Mouse (Mus musculus): ENCODE data around the gene Tex2. TPM values are rescaled to one million over a fixed set of nuclear protein-coding genes. Genes with fewer than 3 reads are reported as not detected.
A peak's percentile ranks its signal among the peaks of the same experiment; 100 is the strongest.
"Not testable (repeated sequence)": the region's sequence is repeated elsewhere in the genome, so short reads cannot be mapped to it uniquely, and the experiment has no call there.

Tex2 gene
- polyA plus RNA-seq, 1 experiment from 2014 or later = 7.8 TPM

DNA sequence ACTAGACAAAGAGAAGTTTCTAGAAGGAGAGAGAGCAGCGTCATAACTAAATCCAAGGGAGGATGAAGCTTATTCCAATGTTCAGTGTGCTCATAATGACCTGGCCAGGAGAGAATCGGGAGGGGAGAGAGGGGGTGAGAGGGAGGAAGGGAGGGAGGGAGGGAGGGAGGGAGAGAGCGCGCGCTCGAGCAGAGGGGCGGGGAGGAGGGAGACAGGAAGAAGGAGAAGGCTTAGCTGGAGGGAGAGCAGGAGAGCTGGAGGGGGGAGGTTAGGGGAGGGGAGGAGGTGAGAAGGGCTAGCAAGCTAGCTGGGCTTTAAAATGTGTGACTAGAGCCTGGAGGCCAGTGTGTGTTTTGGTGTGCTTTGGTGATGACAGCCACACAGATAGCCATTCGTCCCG is 26.8 kb upstream of the Tex2 start:
- Histone ChIP-seq H3K27me3 (no peaks in the 10 kb centered on the region), H3K4me1 (replicated peaks) (peaks cover 24% of the 10 kb centered on the region), H3K36me3 (no peaks in the 10 kb centered on the region), H3K4me2 (0 out of 2 replicates have a peak overlapping the region, but pooled peaks have one; percentile 19), H3K27ac (0 out of 2 replicates have a peak overlapping the region, but pooled peaks have one; percentile 45), H3K9ac (replicated peaks) (no peak overlapping the region), H3K9me3 (no peaks in the 10 kb centered on the region), H3K4me3 (replicated peaks) (no peak overlapping the region)
- 19% methylated on average over 9 of the region's 9 CpGs for WGBS
- ATAC-seq (ENCODE audit: insufficient number of reproducible peaks, insufficient read depth, low FRiP score, low TSS enrichment, low read depth) = no peak

DNA sequence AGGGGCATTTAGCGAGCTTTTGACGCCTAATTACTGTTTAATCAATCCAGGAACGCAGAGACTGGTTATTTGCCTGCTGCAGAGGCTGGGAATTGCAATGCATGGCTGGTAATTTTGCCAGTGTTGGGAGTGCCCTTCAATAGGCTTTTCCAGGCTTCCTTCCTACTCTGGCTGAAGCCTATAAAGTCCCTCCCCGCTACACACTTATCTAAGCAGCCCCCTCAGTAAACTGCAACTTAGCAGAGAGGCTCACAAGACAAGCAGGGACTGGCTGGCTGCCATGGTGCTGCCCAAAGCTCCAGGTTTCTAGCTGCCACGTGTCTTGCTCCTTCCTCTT is 26.1 kb upstream of the Tex2 start:
- 11% methylated on average over 5 of the region's 5 CpGs for WGBS
- no peaks in the 10 kb centered on the region for H3K36me3 ChIP-seq
- H3K4me3 ChIP-seq (replicated peaks) = no peak overlapping the region
- peaks cover 24% of the 10 kb centered on the region for H3K4me1 ChIP-seq (replicated peaks)
- H3K9ac ChIP-seq (replicated peaks) = no peak overlapping the region
- H3K4me2 ChIP-seq = 0 out of 2 replicates have a peak overlapping the region, but pooled peaks have one; percentile 19
- no peaks in the 10 kb centered on the region for H3K27me3 ChIP-seq
- ATAC-seq (ENCODE audit: insufficient number of reproducible peaks, insufficient read depth, low FRiP score, low TSS enrichment, low read depth) = no peak
- no peaks in the 10 kb centered on the region for H3K9me3 ChIP-seq
- 0 out of 2 replicates have a peak overlapping the region, but pooled peaks have one; percentile 45 for H3K27ac ChIP-seq

DNA sequence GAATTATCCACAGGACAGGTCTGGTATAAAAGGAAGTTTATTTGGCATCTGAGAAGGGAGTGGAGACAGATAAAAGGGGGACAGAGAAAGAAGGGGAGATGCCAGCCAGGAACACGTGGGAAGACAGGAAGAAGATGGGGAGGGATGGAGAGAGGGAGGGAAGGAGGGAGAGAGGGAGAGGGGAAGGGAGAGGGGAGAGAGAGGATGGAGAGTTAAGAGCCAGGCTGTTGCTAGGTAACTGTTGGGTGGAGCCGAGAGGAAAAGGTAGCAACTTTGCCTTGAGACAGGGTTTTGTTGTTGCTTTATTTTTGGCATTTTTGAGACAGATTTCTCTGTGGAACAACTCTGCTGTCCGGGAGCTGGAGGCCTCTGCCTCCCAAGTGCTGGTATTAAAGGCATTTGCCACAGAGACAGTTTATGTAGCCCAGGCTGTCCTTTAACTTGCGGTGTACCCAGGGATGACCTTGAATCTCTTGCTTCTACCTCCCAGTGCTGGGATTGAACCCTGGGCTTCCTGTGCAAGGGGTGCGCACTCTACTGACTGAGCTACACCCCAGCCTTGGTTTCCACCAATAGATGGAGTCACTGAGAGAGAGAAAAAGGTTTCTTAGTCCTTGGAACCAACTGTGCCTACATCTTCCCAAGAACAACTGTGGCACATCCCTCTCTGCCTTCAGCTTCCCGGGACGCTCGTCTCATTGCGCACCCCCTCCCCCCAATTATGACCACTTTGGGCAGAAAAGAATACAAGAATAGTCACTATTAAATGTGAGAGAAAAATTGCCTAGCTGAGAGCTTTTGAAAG is 25.5 kb upstream of the Tex2 start:
- Histone ChIP-seq H3K27ac (no peak overlapping the region), H3K36me3 (no peaks in the 10 kb centered on the region), H3K9me3 (no peaks in the 10 kb centered on the region), H3K4me3 (replicated peaks) (no peak overlapping the region), H3K9ac (replicated peaks) (no peak overlapping the region), H3K4me1 (replicated peaks) (peaks cover 24% of the 10 kb centered on the region), H3K4me2 (no peak overlapping the region), H3K27me3 (no peaks in the 10 kb centered on the region)
- 33% methylated on average over 9 of the region's 9 CpGs for WGBS
- no peak for ATAC-seq (ENCODE audit: insufficient number of reproducible peaks, insufficient read depth, low FRiP score, low TSS enrichment, low read depth)

DNA sequence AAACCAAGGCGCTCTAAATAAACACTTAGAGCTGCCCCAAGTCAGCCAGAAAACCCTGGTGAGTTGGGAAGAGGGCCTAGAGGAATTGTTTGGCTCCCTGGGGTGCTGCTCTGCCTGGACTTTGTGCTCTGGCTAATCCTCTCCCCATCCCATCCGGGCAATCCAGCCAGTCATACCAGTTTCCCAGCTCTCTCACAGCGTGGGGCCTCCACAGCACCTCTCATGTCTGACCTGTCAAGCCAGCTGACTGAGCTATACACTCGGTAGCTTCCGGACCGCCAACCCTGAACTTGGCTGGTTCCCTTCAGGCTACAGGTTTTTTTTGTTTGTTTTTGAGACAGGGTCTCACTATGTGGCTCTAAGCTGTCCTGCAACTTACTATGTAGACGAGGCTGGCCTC is 24.5 kb upstream of the Tex2 start:
- no peak overlapping the region for H3K9ac ChIP-seq (replicated peaks)
- no peaks in the 10 kb centered on the region for H3K36me3 ChIP-seq
- H3K4me3 ChIP-seq (replicated peaks) = no peak overlapping the region
- no peaks in the 10 kb centered on the region for H3K27me3 ChIP-seq
- H3K4me1 ChIP-seq (replicated peaks) = peaks cover 24% of the 10 kb centered on the region
- no peak overlapping the region for H3K4me2 ChIP-seq
- WGBS = 14% methylated on average over 7 of the region's 7 CpGs
- no peak overlapping the region for H3K27ac ChIP-seq
- ATAC-seq (ENCODE audit: insufficient number of reproducible peaks, insufficient read depth, low FRiP score, low TSS enrichment, low read depth) = no peak
- H3K9me3 ChIP-seq = peaks cover 7% of the 10 kb centered on the region

DNA sequence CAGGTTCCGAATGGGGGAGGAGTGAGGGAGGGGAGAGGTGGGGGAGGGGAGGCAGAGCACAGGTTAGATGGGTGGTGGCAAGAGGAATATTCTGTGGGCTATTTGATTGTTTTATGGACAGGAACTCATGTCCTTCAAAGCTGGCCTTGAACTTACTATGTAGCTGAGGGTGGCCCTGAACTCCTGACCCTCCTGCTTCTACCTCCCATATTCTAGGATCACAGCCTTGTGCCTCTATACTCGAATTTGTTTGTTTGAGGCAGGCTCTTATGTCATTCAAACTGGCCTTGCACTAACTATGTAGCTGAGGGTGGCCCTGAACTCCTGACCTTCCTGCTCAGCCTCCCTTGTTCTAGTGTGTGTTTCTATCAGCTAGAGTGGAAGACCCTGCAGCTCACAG is 22.7 kb upstream of the Tex2 start:
- no peak overlapping the region for H3K4me2 ChIP-seq
- no peak for ATAC-seq (ENCODE audit: insufficient number of reproducible peaks, insufficient read depth, low FRiP score, low TSS enrichment, low read depth)
- no peaks in the 10 kb centered on the region for H3K36me3 ChIP-seq
- no peaks in the 10 kb centered on the region for H3K27me3 ChIP-seq
- H3K4me3 ChIP-seq (replicated peaks) = no peak overlapping the region
- no peak overlapping the region for H3K27ac ChIP-seq
- peaks cover 18% of the 10 kb centered on the region for H3K9me3 ChIP-seq
- no peak overlapping the region for H3K9ac ChIP-seq (replicated peaks)
- 54% methylated on average over 2 of the region's 2 CpGs for WGBS
- peaks cover 24% of the 10 kb centered on the region for H3K4me1 ChIP-seq (replicated peaks)

DNA sequence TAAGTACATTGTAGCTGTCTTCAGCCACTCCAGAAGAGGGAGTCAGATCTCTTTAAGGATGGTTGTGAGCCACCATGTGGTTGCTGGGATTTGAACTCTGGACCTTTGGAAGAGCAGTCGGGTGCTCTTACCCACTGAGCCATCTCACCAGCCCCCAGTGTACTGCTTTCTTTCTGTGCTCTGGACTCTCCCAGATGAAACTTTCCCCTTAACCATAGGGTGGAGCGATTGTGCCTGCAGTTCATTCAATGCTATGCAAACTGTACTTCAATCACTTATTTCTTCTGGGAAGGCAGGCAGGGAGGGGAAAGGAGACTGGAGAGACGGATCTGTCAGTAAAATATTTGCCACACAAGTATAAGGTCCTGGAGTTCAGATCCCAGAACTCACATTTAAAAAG is 21.0 kb upstream of the Tex2 start:
- H3K4me2 ChIP-seq; H3K9ac ChIP-seq (replicated peaks); H3K4me3 ChIP-seq (replicated peaks); H3K27ac ChIP-seq; H3K36me3 ChIP-seq; H3K27me3 ChIP-seq; ATAC-seq (ENCODE audit: insufficient number of reproducible peaks, insufficient read depth, low FRiP score, low TSS enrichment, low read depth): not testable (repeated sequence)
- 86% methylated on average over 3 of the region's 3 CpGs for WGBS
- Histone ChIP-seq H3K4me1 (replicated peaks) (peaks cover 11% of the 10 kb centered on the region), H3K9me3 (peaks cover 18% of the 10 kb centered on the region)

DNA sequence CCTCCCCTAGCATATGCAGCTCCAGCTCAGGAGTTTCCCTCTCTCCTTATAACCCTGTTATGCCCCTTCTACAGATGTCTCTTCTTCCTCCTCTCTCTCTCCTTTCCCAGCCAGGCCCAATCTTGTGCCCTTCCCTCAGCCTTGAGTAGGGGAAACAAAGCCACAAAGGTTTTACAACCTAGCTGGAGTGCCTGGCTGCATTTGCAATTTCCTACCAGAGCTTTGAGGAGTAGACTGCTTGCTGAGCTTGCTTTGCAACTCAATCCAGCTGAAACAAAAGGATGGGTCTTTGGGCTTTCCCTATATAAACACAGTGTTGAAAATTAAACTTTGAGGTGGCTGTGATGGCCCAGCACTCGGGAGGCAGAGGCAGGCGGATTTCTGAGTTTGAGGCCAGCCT is 20.2 kb upstream of the Tex2 start:
- H3K9ac ChIP-seq (replicated peaks) = no peak overlapping the region
- H3K27me3 ChIP-seq = no peaks in the 10 kb centered on the region
- peaks cover 5% of the 10 kb centered on the region; the same call in 1 of the 2 replicates for H3K4me1 ChIP-seq (replicated peaks)
- peaks cover 18% of the 10 kb centered on the region for H3K9me3 ChIP-seq
- H3K4me3 ChIP-seq (replicated peaks) = no peak overlapping the region
- H3K4me2 ChIP-seq = no peak overlapping the region
- no peak for ATAC-seq (ENCODE audit: insufficient number of reproducible peaks, insufficient read depth, low FRiP score, low TSS enrichment, low read depth)
- no peaks in the 10 kb centered on the region for H3K36me3 ChIP-seq
- no peak overlapping the region for H3K27ac ChIP-seq
- 88% methylated on average over 2 of the region's 2 CpGs for WGBS

DNA sequence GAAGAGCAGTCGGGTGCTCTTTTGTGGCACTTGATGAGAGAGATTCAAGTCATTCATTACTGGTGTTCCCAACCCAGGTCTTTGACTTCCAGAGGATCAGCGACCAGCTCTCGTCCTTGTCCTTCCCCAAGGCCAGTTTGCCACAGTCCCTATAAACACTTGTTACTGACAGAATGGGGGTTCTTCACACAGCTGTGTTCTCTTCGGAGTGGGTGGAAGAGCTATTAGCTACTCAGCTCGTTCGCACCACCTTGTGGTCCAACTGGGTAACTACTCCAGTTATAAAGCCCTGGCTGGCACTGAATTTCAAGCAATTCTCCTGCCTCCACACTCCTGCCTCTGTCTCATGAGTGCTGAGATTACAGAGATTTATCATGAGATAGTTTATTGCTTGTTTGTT is 14.5 kb upstream of the Tex2 start:
- no peak overlapping the region for H3K27ac ChIP-seq
- H3K27me3 ChIP-seq = no peaks in the 10 kb centered on the region
- H3K4me2 ChIP-seq = no peak overlapping the region
- no peak overlapping the region for H3K4me3 ChIP-seq (replicated peaks)
- no peak overlapping the region for H3K9ac ChIP-seq (replicated peaks)
- H3K4me1 ChIP-seq (replicated peaks) = no peaks in the 10 kb centered on the region
- no peak for ATAC-seq (ENCODE audit: insufficient number of reproducible peaks, insufficient read depth, low FRiP score, low TSS enrichment, low read depth)
- WGBS = 21% methylated on average over 6 of the region's 6 CpGs
- peaks cover 10% of the 10 kb centered on the region; the same call in 1 of the 2 replicates for H3K9me3 ChIP-seq
- H3K36me3 ChIP-seq = no peaks in the 10 kb centered on the region

DNA sequence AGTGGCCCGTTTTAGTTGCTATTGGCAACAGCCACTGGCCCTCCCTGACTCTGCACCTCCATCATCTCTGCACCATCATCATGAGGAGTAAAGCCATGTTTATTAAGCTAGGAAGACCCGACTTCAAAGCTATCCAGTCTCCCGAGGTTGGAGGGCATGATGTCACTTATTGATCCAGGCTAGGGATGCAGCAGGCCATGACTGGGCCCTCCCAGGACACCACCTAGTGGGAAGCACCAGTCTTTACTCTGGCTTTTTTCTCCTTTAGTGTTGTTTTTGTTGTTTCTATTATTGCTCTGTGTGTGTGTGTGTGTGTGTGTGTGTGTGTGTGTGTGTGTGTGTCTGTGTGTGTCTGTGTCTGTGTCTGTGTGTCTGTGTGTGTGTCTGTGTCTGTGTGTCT is 12.4 kb upstream of the Tex2 start:
- H3K4me3 ChIP-seq (replicated peaks) = no peak overlapping the region
- H3K4me2 ChIP-seq = no peak overlapping the region
- H3K36me3 ChIP-seq = no peaks in the 10 kb centered on the region
- H3K9me3 ChIP-seq = no peaks in the 10 kb centered on the region
- H3K9ac ChIP-seq (replicated peaks) = no peak overlapping the region
- H3K27ac ChIP-seq = no peak overlapping the region
- no peaks in the 10 kb centered on the region for H3K27me3 ChIP-seq
- WGBS = 61% methylated on average over 3 of the region's 3 CpGs
- H3K4me1 ChIP-seq (replicated peaks) = peaks cover 3% of the 10 kb centered on the region; the same call in 1 of the 2 replicates
- no peak for ATAC-seq (ENCODE audit: insufficient number of reproducible peaks, insufficient read depth, low FRiP score, low TSS enrichment, low read depth)

DNA sequence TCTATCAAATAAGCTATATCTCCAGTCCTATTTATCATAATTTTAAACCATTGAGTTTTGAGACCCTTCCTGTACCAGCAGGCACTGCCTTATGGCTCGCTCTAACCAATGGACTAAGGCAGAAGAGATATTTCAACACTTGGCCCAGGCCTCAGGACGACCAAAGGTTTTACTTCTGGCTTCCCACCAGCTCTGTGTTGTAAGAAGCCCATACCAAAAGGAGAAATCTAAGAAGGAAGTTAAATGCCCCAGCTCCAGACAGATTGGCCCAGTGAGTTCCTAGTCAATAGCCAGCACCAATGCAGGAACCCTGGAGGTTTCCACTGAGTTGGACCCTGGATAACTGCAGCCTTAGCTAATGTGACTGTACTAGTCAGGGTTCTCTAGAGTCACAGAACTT is 10.4 kb upstream of the Tex2 start:
- Histone ChIP-seq H3K4me1 (replicated peaks) (peaks cover 9% of the 10 kb centered on the region), H3K27me3 (no peaks in the 10 kb centered on the region), H3K4me3 (replicated peaks) (no peak overlapping the region), H3K9ac (replicated peaks) (no peak overlapping the region), H3K9me3 (no peaks in the 10 kb centered on the region), H3K27ac (no peak overlapping the region), H3K36me3 (no peaks in the 10 kb centered on the region), H3K4me2 (no peak overlapping the region)
- ATAC-seq (ENCODE audit: insufficient number of reproducible peaks, insufficient read depth, low FRiP score, low TSS enrichment, low read depth) = no peak
- WGBS = 72% methylated on average over 2 of the region's 2 CpGs

DNA sequence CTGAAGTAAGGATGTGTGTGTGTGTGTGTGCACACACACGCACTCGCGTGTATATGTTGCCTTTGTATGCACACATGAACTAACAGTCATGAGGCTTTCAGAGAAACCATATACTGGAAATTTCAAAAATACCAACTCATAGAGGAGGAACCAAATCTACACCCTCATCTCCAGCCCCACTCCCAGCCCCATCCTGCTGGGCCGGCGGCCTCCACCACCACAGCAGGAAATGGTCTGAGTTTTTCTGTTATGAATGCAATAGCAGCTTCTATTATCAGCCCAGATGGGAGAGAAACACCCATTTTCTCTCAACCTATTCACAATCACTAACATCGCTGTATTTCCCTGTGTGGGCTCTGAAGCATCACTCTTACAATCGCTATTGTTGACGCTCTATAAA is 8.8 kb upstream of the Tex2 start:
- Histone ChIP-seq H3K4me1 (replicated peaks) (peaks cover 9% of the 10 kb centered on the region), H3K4me2 (no peak overlapping the region), H3K9me3 (no peaks in the 10 kb centered on the region), H3K4me3 (replicated peaks) (no peak overlapping the region), H3K27me3 (no peaks in the 10 kb centered on the region), H3K9ac (replicated peaks) (no peak overlapping the region), H3K27ac (no peak overlapping the region), H3K36me3 (no peaks in the 10 kb centered on the region)
- ATAC-seq (ENCODE audit: insufficient number of reproducible peaks, insufficient read depth, low FRiP score, low TSS enrichment, low read depth) = no peak
- WGBS = 92% methylated on average over 8 of the region's 8 CpGs

DNA sequence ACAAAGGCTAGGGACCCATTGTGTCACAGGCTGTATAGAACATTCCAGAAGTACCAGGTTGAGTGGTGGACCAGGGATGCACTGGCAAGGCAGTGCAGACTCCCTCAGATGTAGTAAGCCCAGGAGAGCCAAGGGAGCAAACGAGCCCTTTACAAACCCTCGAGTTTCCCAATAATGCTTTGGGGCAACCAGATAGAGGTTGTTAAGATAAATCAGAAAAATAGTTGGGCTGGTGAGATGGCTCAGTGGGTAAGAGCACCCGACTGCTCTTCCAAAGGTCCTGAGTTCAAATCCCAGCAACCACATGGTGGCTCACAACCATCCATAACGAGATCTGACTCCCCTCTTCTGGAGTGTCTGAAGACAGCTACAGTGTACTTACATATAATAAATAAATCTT is 5.5 kb upstream of the Tex2 start:
- not testable (repeated sequence) for H3K4me2 ChIP-seq; H3K9me3 ChIP-seq; H3K4me3 ChIP-seq (replicated peaks); ATAC-seq (ENCODE audit: insufficient number of reproducible peaks, insufficient read depth, low FRiP score, low TSS enrichment, low read depth); H3K9ac ChIP-seq (replicated peaks); H3K27me3 ChIP-seq; H3K27ac ChIP-seq; H3K36me3 ChIP-seq; H3K4me1 ChIP-seq (replicated peaks)
- WGBS = 89% methylated on average over 4 of the region's 4 CpGs

Data from limb, embryonic 12.5 days (tissue).